Mouse (Mus musculus) urinary bladder, postnatal 36 days (tissue): Measurements from ENCODE around the gene Gm49321.
A peak's percentile ranks its signal among the peaks of the same experiment; 100 is the strongest.

ENCODE experiments used
- DNase-seq, 2 experiments: peaks; one replicate each; pipeline ENCODE4 v3.0.0; 2022; ENCODE audit warnings: low spot score in 2 of 2, mixed read lengths in 1 of 2

The Gm49321 gene

DNA sequence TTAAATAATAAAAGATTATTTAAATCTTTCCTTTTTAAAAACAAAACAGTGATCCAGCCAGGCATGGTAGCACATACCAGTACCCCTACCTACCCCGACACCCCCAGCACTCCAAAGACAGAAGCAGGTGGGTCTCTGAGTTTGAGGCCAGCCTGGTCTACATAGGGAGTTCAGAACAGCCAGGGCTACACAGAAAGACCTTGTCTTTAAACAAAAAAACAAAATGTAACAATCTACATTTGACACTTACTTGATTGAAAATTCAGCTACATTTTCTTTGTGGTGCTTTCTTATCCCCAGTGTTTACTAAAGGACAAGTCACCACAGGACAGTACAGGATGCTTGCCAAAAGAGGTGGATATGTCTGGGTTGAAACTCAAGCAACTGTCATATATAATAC lies at the start of gene Gm49321:
Gene Gm49321 (plus strand): TSS at position 301 of the 400 bp plus-strand sequence.
- DNase-seq, result no peak

DNA sequence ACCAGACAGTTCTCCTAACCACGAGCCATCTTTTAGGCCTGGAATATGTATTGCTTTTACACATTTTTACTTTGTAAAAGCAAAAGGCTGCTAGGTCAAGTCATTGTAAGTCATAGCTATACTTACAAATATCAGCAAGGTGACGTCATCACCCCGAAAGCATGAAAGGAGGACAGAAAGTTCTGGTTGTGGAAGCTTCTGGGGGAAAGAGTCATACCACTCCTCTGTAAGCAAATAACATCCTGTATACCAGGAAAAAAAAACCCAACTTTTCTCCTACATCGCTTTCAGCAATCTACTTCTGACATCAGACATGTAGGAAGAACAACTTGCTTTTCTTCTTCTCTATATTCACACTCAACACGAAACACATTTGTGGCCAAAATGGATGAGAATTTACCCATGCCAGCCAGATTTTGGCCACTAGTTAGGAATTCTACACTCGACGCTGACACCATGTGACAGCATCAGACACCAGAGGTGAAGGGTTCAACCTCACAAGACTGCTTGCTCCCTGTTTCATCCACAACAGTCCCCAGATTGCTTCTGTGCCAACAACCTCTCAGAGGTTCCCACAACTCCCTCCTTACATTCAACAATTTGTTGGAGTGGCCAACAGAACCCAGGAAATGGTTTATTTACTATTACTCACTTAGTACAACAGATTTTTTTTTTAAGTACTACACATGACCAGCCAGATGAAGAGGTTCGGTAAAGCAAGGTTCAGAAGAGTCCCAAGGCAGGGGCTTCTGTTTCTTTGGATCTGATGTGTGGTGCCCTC lies 49.3 kb upstream of the Gm49321 start:
- DNase-seq, result no peak

DNA sequence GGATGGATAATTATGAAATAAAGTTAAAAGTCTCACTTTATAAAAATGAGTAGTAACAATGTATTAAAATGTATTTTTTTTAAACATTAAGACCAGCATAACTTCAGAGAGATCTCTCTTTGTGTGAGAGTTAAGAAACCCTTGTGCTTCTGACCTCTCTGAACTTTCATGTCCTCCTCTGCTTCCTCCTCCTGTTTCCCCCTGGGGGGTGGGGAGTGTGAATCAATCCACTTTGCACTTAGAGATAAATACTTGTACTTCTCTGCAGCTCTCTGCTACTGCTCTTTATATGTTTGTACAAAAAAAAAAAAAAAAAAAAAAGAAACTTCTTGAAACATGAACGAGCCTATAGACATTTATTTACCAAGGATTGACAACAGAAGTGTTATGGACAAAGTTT lies 47.9 kb upstream of the Gm49321 start:
- DNase-seq, result no peak

DNA sequence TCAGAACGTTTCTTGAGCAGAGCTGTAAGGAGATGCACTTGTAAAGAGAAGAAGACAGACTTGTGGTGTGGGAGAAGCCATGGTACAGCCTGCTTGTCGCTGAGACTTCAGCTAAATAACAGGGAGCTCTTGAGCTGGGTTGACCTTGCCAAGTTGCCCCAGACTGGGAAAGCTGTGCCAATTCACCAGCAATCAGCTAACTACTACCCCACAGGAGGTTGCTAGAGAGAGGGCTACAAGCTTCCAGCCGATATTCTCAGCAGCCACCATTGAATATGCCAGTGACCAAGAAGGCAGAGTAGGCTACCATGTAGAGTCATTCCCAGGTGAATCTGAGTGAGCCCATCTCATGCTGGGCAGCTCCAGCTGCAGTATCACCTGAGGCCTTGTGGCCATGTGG lies 47.4 kb upstream of the Gm49321 start:
- no peak for DNase-seq

DNA sequence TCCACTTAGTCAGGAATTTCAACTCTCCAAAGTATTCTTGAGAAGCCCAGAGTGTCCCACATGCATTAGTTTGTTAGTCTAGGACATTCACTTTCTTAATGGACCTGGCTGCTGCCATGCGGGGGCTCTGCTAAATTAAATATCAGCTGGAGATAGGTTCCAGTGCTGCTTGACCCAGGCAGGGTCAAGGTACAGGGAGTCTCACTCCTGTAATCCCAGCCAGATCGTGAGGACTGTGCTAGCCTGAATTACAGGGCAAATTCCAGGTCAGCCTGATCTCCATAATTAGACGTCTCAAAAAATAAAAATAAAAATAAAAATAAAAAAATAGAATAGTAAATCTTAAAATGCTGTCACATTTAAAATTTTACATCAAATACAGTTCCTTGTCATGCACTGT lies 44.8 kb upstream of the Gm49321 start:
- DNase-seq, result no peak

DNA sequence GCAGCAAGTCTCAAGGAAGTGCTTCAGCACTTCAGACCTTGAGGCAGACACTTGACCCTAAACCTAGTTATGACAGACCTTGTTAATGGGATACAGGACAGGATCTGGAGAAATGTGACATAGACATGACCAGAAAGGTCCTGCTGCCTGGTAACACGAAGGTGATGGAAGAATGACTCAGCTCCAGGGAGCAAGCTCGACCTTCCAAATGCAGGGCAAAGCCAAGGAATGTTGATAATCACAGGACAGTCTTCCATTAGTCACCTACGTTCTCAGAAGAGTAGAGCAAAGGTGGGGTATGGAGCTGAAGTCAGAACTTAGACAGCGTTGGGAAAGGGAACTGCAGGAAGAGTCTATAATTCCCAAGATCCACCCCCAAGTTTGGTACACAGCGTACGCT lies 42.6 kb upstream of the Gm49321 start:
- no peak for DNase-seq

DNA sequence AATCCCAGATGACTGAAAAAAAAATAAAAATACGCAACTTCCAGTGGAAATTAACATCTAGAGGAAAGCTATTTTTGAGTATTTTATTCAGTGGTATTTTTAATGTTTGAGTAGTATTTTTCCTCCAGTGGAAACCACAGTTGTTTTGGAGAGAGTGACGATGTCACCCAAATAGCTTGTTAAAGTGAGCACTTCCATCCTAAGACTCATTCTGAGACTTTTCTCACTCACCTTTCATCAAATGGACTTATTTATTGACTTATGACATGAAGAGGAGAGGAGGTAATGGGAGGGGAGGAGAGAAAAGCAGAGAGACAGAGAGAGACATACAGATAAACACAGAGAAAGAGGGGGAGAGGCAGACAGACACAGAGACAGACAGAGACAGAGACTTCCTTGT lies 41.8 kb upstream of the Gm49321 start:
- DNase-seq, result no peak

DNA sequence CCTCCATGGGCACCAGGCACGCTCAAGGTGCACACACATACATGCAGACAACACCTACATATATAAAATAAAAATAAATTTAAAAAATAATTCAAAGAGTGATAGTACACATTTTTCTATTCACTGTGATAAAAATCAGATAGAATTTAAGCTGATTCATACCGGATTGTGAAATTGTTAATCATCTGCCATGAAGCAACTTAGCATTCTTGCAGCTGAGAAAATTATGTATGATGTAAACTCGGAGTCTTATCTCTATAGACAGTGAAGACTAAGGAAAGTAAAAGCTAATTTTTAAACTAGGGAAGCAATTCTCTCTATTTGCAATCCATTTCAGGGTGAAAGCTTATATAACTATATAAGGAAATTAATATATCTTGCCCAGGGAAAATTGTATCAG lies 41.0 kb upstream of the Gm49321 start:
- no peak for DNase-seq

DNA sequence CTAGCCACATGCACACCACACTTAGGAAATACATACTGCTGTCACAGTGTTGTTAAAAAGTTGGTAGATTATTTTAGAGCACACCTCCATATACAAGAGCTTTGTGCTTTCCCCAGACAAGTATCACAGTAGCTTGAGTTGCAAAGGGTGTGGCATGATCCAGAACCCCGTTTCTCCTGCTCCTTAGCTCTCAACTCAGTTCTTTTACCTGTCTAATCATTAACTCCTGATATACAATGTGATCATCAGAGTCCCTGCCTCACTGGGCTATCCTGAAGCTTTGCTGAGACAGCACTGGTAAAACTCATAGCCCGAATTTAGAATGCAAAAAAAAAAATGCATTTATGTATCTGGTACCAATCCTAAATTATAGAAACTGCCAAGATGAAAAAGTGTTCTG lies 39.2 kb upstream of the Gm49321 start:
- DNase-seq, result no peak

DNA sequence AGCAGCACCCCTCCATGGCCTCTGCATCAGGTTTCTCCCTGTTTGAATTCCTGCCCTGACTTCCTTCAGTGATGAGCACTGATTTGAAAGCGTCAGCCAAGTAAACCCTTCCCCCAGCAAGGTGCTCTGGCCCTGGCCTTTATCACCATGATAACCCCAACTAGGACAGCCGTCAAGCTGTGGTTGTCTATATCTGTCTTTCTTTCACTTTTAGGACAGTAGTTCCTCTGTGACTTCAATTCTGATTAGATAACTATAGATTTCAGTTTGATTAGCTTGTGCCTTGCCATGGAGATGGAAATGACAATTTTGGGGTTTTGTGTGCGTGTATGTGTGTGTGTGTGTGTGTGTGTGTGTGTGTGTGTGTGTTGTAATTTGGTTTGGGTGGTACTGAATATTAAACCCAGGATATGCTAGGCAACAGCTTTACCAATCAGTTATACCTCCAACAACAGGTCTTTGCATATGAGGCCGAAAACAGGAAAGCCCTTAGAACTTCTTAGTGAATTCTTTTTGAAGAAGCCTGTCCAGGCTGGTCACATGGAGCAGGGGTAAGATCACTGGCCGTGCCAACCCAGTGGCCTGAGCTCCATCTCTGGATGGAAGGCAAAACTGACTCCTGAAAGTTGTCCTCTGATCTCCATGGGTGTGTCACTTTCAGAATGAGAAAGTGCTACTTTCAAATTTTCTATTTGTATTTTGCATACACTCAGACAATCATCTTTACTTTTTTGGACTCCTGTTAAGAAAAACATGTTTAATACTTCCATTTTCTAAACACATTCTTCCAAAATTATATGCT lies 33.1 kb upstream of the Gm49321 start:
- no peak for DNase-seq

DNA sequence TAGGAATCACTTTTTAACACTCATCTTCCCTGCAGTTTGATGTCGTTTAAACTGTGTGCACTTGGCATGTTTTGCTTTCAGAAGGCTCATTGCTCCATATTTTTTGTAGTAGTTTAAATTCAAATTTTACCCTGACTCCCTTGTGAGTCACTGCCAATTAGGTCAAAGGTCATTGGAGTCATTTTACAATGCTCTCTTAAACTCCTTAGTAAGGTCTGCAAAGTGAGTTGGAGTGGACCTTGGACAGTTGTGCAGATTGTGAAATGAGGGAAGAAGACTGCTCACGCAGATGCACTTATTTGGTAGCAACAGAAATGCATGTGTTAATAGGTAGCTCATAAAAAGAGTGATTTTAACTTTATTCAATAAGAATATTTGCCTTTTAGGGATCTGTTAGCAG lies 32.4 kb upstream of the Gm49321 start:
- DNase-seq, result no peak

DNA sequence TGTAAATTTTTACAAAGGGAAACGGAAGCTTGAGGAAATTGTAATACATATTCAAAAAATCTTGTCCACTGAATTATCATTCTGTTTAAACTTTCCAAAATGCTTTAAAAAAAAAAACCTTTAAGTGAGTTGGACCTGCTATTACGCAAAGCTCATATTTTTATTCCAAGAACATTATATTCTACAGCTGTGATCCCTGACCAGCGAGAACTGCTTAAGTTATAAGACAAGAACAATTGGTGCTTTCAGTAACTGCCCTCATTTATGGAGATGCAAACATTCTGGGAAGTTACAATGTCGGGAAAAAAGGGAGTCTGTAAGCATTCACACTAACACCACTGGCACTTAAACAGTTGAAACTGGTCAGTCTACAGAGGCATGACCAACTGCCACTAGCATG lies 31.9 kb upstream of the Gm49321 start:
- DNase-seq, result no peak

DNA sequence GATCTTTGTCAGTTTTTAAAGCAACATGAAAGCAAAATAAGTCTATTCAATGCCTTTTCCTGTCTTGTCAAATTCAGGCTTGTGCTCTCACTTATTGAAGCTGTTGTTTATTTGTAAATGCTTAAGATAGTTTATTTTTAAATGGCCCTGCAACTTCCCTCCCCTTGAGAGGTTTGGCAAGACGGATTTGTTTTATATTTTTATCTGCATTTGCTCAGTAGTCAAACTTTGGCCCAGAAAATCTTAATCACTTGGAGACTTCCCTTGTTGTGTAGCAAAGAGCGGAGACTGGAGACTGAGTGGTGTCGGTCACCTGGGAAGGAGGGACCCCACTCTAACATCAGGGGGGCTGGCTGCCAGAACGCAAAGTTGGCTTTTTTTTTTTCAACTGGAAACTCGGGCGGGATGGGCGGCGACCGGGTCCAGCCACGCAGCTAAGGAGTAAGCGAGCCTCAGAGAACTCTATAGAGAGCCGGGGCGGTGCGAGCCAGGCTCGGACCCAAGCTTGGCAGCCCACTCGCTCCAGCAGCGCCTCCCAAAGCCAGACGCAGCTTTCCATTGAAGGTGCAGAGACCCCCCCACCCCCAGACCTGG lies 30.3 kb upstream of the Gm49321 start:
- peak in 1 of 2 experiments; percentile 65 for DNase-seq

DNA sequence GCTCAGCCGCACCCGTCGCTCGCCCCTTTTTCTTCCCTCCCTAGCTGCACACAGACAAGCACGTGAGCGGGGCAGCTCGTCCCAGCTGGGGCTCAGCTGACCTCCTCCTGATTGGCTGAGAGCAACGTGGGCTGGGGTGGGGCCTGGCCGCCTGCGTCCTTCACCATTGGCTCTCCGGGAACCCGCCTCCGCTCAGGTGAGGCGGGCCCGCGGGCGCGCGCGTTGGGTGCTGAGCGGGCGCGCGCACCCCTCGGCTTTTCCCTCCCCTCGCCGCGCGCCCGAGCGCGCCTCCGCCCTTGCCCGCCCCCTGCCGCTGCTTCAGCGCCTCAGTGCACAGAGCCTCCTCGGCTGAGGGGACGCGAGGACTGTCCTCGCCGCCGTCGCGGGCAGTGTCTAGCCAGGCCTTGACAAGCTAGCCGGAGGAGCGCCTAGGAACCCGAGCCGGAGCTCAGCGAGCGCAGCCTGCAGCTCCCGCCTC lies 29.7 kb upstream of the Gm49321 start:
- DNase-seq, result peak; percentile 93 to 98

DNA sequence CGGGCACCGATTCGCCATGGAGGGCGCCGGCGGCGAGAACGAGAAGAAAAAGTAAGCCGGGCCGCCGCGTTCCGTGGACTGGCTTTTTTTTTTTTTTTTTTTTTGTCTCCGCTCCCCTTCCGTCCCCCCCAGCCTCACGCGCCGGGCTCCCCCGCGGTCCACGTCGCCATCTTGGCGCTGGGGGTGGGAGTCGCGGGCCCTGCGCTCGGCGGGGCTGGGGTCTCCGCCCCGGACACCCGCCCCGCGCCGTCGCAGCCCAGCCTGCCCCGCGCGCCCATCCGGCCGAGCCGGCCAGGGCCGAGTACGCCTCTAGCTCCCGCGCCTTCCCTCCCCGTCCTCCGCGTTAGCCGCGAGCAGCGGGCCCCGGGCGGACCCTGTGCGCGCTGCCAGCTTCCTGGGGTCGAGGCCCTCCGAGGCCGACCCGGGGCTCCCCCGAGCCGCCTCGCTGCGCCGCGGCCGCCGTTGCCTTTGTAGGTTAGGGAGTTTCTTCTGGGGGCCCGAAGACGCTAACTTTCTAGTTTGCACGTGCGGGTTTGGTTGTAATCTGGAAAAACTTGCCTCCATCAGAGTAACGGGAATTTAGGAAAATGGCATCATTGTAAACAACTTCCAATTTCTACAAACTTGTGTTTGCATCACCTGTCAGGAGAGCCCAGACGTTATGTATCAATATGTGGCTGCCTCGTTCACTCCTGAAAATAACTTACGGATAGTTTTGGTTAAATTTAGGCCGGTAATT lies 29.0 kb upstream of the Gm49321 start:
- DNase-seq, result peak; percentile 20 to 45

DNA sequence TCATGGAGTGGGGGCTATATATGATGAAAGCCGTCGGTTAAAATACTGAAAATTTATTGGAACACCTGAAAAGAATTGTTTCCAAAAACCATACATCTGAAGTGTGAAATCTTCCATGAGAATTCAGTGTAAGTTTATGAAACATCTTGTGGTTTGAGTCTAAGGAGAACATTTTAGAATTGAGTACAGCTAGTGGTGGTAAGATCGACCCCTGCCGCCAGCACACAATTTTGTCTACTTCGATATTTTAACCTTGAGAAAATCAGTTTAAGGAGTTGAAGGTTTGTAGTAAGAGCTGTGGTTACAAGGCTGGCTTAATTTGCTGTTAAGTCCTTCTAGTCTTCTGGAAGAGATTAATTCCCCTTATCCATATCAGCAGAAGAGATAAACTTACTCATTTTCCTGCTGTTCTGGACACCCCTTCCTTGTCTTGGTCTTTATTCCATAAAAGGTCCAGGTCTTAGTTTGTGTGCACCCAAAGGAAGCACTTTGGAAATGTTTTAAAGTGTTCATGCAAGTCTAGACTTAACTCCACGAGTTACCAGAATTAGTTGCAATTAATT lies 28.4 kb upstream of the Gm49321 start:
- DNase-seq, result no peak

DNA sequence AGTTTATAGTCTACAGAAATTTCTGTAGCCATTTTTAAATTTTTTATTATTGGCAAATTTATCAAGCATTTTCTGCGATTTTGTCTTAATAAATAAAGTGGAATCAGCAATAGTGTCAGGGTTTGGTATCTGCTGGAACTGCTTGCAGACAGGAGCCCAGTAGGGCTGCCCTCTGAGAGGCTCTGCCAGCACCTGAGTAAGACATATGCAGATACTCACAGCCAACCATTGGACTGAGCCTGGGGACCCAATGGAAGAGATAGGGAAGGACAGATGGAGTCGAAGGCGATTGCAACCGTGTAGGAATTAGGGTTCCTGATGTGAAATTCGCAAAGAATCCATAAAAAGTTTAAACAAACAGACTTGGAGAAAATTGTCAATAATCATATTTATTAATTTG lies 19.0 kb upstream of the Gm49321 start:
- DNase-seq, result no peak

DNA sequence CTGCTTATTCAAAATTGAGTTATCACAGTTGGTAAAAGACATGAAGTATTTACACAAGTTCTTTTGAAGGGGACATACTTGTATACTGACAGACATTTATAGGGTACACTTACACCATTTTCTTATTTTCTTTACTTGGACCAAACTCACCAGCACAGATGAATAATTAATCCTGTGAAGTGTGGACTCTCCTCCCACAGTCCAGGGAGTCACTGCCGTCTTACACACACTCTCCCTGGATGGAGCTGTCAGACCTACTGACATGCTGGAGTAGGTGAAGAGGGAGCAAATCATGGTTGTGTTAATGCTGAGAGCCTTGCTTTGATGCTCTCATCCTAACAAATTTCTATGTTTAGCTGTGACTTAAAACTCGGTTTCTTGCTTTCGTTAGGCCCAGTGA lies 7.2 kb upstream of the Gm49321 start:
- DNase-seq, result no peak

DNA sequence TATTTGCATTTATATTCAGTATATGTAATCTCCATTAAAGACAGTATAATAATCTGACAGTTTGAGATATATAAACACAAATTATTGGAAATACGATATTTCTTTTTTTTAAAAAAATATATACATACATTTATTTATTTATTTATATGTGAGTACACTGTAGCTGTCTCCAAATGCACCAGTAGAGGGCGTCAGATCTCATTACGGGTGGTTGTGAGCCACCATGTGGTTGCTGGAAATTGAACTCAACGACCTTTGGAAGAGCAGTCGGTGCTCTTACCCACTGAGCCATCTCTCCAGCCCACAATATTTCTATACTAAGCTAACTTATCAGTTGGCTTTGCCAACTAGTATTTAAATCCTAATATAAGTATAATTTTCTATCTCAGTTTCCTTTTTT lies 6.2 kb upstream of the Gm49321 start:
- no peak for DNase-seq

DNA sequence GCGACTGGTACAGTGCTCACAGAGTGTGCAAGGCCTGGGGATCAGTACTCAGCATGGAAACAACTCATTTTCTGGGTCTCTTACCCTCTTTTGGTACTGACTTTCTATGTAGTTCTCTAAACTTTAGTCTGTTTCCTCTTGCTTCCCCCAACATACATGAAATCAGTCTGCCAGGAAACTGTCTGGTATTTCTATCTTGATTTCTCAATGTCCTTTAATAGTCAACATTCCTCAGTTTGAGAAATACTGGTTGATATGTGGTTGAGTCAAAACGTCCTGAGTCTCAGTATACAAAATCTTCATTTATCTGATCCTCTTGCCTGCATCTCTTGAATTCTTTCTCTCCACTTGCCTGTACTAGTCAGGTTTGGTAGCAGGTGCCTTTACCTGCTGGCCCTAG lies 2.9 kb upstream of the Gm49321 start:
- DNase-seq, result no peak

DNA sequence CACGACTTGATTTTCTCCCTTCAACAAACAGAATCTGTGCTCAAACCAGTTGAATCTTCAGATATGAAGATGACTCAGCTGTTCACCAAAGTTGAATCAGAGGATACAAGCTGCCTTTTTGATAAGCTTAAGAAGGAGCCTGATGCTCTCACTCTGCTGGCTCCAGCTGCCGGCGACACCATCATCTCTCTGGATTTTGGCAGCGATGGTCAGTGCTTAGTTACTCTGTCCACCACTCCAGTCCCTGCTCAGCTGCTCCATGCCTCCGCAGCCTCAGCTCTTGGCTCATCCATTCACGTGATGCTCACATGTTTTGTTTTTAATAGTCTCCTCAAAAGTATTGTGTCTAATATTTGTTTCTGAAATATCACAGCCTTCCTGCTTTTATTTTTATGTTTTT lies 2.1 kb downstream of the Gm49321 start:
- DNase-seq, result peak in 1 of 2 experiments; percentile 30

DNA sequence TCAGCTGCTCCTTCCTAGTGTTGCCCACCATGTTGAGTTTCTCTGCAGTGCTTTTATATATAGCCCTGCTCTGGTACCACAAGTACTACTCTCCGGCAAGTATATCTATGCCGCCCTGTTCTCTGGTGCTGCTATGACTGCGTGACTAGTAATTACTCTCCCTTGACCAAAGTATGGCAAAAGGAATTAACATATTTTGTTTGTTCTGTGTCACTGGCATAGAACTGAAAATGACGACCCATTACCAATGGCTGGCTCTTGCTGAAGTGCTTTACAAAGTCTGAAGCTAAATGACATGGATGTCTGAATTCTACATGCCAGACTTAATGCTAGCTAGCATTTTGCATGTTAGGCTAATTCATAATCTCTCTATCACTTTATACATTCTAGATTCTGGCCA lies 11.0 kb downstream of the Gm49321 start:
- DNase-seq, result no peak
